19 mouse cellular contexts compared by ENCODE assay signal in the genomic region with DNA sequence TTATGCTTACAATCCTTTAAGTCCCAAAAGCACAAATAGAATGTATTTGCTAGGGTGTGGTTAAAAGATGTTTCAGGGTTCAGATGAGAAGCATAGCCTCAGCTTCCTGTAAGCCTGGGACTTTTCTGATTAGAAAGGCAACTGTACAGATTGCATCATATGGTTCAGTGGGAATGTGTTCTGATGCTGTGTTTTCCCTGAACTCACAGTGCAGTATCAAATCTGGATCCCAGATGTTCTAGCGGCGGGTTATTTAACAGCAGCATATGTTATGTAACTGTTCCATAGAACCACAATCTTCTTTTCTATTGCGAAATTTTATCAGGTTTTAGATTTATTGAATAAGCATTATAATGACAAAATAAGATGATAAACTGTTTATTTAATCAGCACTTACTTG. TPM values are rescaled to one million over a fixed set of nuclear protein-coding genes. Genes with fewer than 3 reads are reported as not detected.
DNase-seq lines count a peak whose midpoint lies in the region; ATAC-seq and TF ChIP-seq lines count a peak whose summit lies in the region.
"Had no signal": no experiment of that assay in that cellular context is flagged by ENCODE, and none has a peak within 500 bp of the region (broad histone marks: within the 10 kb centered on the region; RNA-seq: fewer than 3 reads in every experiment).

No protein-coding gene starts in this region.

- WGBS in heart, embryonic 12.5 days, result 72% methylated on average over 3 of the region's 3 CpGs
- WGBS in liver, postnatal 0 days (ENCODE audit: insufficient replicate concordance), result 56% methylated on average over 3 of the region's 3 CpGs
- WGBS in liver, embryonic 11.5 days, result 89% methylated on average over 3 of the region's 3 CpGs
- WGBS in embryonic facial prominence, embryonic 14.5 days, result 34% methylated on average over 3 of the region's 3 CpGs
- WGBS in forebrain, embryonic 12.5 days, result 87% methylated on average over 3 of the region's 3 CpGs

- TF ChIP-seq CTCF in liver, postnatal 0 days (IDR thresholded peaks at IDR 0.05; ENCODE audit: low read depth), result no peak

- peaks cover 15% of the 10 kb centered on the region for H3K4me1 ChIP-seq in heart, embryonic 12.5 days (replicated peaks)
- peaks cover 25% of the 10 kb centered on the region for H3K4me1 ChIP-seq in liver, postnatal 0 days (ENCODE audit: insufficient read depth)
- peaks cover 8% of the 10 kb centered on the region; the same call in 1 of the 2 replicates for H3K4me1 ChIP-seq in liver, embryonic 11.5 days (replicated peaks; ENCODE audit: control insufficient read depth, insufficient read depth, low read length)
- peaks cover 30% of the 10 kb centered on the region for H3K4me1 ChIP-seq in embryonic facial prominence, embryonic 14.5 days (ENCODE audit: control insufficient read depth, insufficient read depth, low read length)
- H3K4me1 ChIP-seq in forebrain, embryonic 12.5 days, result peaks cover 16% of the 10 kb centered on the region

- no peaks in the 10 kb centered on the region for H3K9me3 ChIP-seq in heart, embryonic 12.5 days (replicated peaks)
- H3K9me3 ChIP-seq in liver, postnatal 0 days (ENCODE audit: low read length), result no peaks in the 10 kb centered on the region
- no peaks in the 10 kb centered on the region for H3K9me3 ChIP-seq in liver, embryonic 11.5 days (ENCODE audit: control insufficient read depth, low read length)
- H3K9me3 ChIP-seq in embryonic facial prominence, embryonic 14.5 days (ENCODE audit: control insufficient read depth, low read length), result no peaks in the 10 kb centered on the region
- H3K9me3 ChIP-seq in forebrain, embryonic 12.5 days, result no peaks in the 10 kb centered on the region

- H3K27me3 ChIP-seq in heart, embryonic 12.5 days (replicated peaks), result no peaks in the 10 kb centered on the region
- no peaks in the 10 kb centered on the region for H3K27me3 ChIP-seq in liver, postnatal 0 days (ENCODE audit: insufficient read depth, low read length)
- H3K27me3 ChIP-seq in liver, embryonic 11.5 days (replicated peaks; ENCODE audit: control insufficient read depth, insufficient read depth, low read length), result no peaks in the 10 kb centered on the region
- H3K27me3 ChIP-seq in embryonic facial prominence, embryonic 14.5 days (replicated peaks; ENCODE audit: control insufficient read depth, insufficient read depth, low read length), result no peaks in the 10 kb centered on the region
- H3K27me3 ChIP-seq in forebrain, embryonic 12.5 days, result peaks cover 20% of the 10 kb centered on the region

- DNase-seq in heart, adult 11 months, result peak; percentile 92
- DNase-seq in liver, postnatal 0 days, result no peak
- DNase-seq in liver, embryonic 11.5 days (ENCODE audit: low spot score), result no peak
- peak; percentile 82 for DNase-seq in embryonic facial prominence, embryonic 14.5 days (ENCODE audit: low spot score)
- DNase-seq: adrenal gland, postnatal 10 days; cerebellum, adult 11 months; cerebellum, postnatal 10 days; kidney, adult 11 months; liver; lung, adult 18-20 months; lung, postnatal 36 days; thymus, adult 2 months had no signal

- H3K36me3 ChIP-seq in heart, embryonic 12.5 days, result no peaks in the 10 kb centered on the region
- no peaks in the 10 kb centered on the region for H3K36me3 ChIP-seq in liver, postnatal 0 days (replicated peaks; ENCODE audit: insufficient read depth, low read length)
- no peaks in the 10 kb centered on the region for H3K36me3 ChIP-seq in liver, embryonic 11.5 days (ENCODE audit: control insufficient read depth, insufficient read depth, low read length)
- H3K36me3 ChIP-seq in embryonic facial prominence, embryonic 14.5 days (ENCODE audit: control insufficient read depth, insufficient read depth, low read length), result no peaks in the 10 kb centered on the region
- no peaks in the 10 kb centered on the region for H3K36me3 ChIP-seq in forebrain, embryonic 12.5 days (replicated peaks)

- H3K27ac ChIP-seq in heart, embryonic 12.5 days (ENCODE audit: poor library complexity, severe bottlenecking), result no peak overlapping the region
- H3K27ac ChIP-seq in liver, postnatal 0 days (ENCODE audit: low read depth), result peak overlapping the region; percentile 64
- no peak overlapping the region for H3K27ac ChIP-seq in liver, embryonic 11.5 days (ENCODE audit: low read depth, low read length)
- 0 out of 2 replicates have a peak overlapping the region, but pooled peaks have one; percentile 39 for H3K27ac ChIP-seq in embryonic facial prominence, embryonic 14.5 days (replicated peaks; ENCODE audit: low read depth, low read length)
- H3K27ac ChIP-seq in forebrain, embryonic 12.5 days, result no peak overlapping the region
- H3K27ac ChIP-seq: hindbrain, embryonic 14.5 days had no signal

- H3K4me3 ChIP-seq in heart, embryonic 12.5 days, result no peak overlapping the region
- H3K4me3 ChIP-seq in liver, postnatal 0 days (ENCODE audit: low read depth, low read length), result no peak overlapping the region
- H3K4me3 ChIP-seq in liver, embryonic 11.5 days (ENCODE audit: low read depth, low read length), result no peak overlapping the region
- no peak overlapping the region for H3K4me3 ChIP-seq in embryonic facial prominence, embryonic 14.5 days (ENCODE audit: low read depth, low read length)
- H3K4me3 ChIP-seq in forebrain, embryonic 12.5 days (replicated peaks), result no peak overlapping the region

- TF ChIP-seq EP300 in liver, postnatal 0 days (IDR thresholded peaks at IDR 0.05; ENCODE audit: low read depth), result no peak

- no peak overlapping the region for H3K4me2 ChIP-seq in heart, embryonic 12.5 days
- H3K4me2 ChIP-seq in liver, postnatal 0 days (ENCODE audit: low read depth, low read length), result no peak overlapping the region
- H3K4me2 ChIP-seq in liver, embryonic 11.5 days, result no peak overlapping the region
- no peak overlapping the region for H3K4me2 ChIP-seq in embryonic facial prominence, embryonic 14.5 days (ENCODE audit: low read depth, low read length)
- H3K4me2 ChIP-seq in forebrain, embryonic 12.5 days, result no peak overlapping the region
- H3K4me2 ChIP-seq: hindbrain, embryonic 14.5 days had no signal

- no peak overlapping the region for H3K9ac ChIP-seq in heart, embryonic 12.5 days
- no peak overlapping the region for H3K9ac ChIP-seq in liver, postnatal 0 days (replicated peaks)
- H3K9ac ChIP-seq in liver, embryonic 11.5 days (ENCODE audit: low read depth, low read length), result no peak overlapping the region
- no peak overlapping the region for H3K9ac ChIP-seq in embryonic facial prominence, embryonic 14.5 days (ENCODE audit: low read depth, low read length)
- H3K9ac ChIP-seq in forebrain, embryonic 12.5 days, result no peak overlapping the region
- H3K9ac ChIP-seq: hindbrain, embryonic 14.5 days had no signal

- ATAC-seq in heart, embryonic 12.5 days (ENCODE audit: insufficient number of reproducible peaks, low FRiP score), result no peak
- ATAC-seq in liver, postnatal 0 days, result no peak
- no peak for ATAC-seq in liver, embryonic 11.5 days (replicated peaks; ENCODE audit: low FRiP score)
- no peak for ATAC-seq in embryonic facial prominence, embryonic 14.5 days (ENCODE audit: low read depth)
- no peak for ATAC-seq in activated CD4-positive, CD25-positive, alpha-beta regulatory T cell, adult 4 months
- no peak for ATAC-seq in forebrain, embryonic 12.5 days (ENCODE audit: low FRiP score)
- ATAC-seq: forebrain, embryonic 16.5 days; midbrain, embryonic 16.5 days had no signal

RNA-seq across cellular contexts. Expression of a gene that starts 3.1 kb away (rescaled TPM):
- polyA plus RNA-seq in heart, embryonic 12.5 days (2016; fragmentation: Nextera tagmentation; extraction: Ambion mirVana), result 7.6 and 8.1 TPM in 2 replicates
- 4.9 and 5.1 TPM in 2 replicates for polyA plus RNA-seq in liver, postnatal 0 days (2015; fragmentation: Nextera tagmentation; extraction: Ambion mirVana)
- 3.5 and 4.9 TPM in 2 replicates for polyA plus RNA-seq in liver, embryonic 11.5 days (2014; fragmentation: Nextera tagmentation; extraction: Ambion mirVana)
- polyA plus RNA-seq in embryonic facial prominence, embryonic 14.5 days (2014; fragmentation: Nextera tagmentation; extraction: Ambion mirVana), result 7.7 and 8.6 TPM in 2 replicates
- under 1 TPM; 0.11 to 0.25 TPM for polyA plus RNA-seq in activated CD4-positive, CD25-positive, alpha-beta regulatory T cell, adult 4 months (2017; shearing (Covaris generic))
- 4.1 TPM in 2 replicates for polyA plus RNA-seq in forebrain, embryonic 12.5 days (2016; fragmentation: Nextera tagmentation; extraction: Ambion mirVana)

RNA-seq across cellular contexts. Expression of a gene that starts 45.5 kb away (rescaled TPM):
- polyA plus RNA-seq in heart, embryonic 12.5 days (2016; fragmentation: Nextera tagmentation; extraction: Ambion mirVana), result not detected in 2 replicates
- 0.21 and 0.26 TPM in 2 replicates for polyA plus RNA-seq in liver, postnatal 0 days (2015; fragmentation: Nextera tagmentation; extraction: Ambion mirVana)
- not detected in 2 replicates for polyA plus RNA-seq in liver, embryonic 11.5 days (2014; fragmentation: Nextera tagmentation; extraction: Ambion mirVana)
- polyA plus RNA-seq in embryonic facial prominence, embryonic 14.5 days (2014; fragmentation: Nextera tagmentation; extraction: Ambion mirVana), result 4.8 TPM in 1 of 2 replicates, not detected in the other
- polyA plus RNA-seq in activated CD4-positive, CD25-positive, alpha-beta regulatory T cell, adult 4 months (2017; shearing (Covaris generic)), result not detected
- polyA plus RNA-seq in forebrain, embryonic 12.5 days (2016; fragmentation: Nextera tagmentation; extraction: Ambion mirVana), result not detected in 2 replicates
- polyA plus RNA-seq: forebrain, embryonic 16.5 days; hindbrain, embryonic 14.5 days; stomach, embryonic 16.5 days had no signal

Comparison
In these comparisons a context has a peak if more than half of its experiments do, and no peak if none do; other contexts are left out.
1. H3K27ac ChIP-seq: peak in liver, postnatal 0 days (single experiment) and embryonic facial prominence, embryonic 14.5 days (single experiment); none in heart, embryonic 12.5 days (single experiment), liver, embryonic 11.5 days (single experiment) and forebrain, embryonic 12.5 days (single experiment).
2. DNase-seq: peak in heart, adult 11 months (single experiment) and embryonic facial prominence, embryonic 14.5 days (single experiment); none in liver, postnatal 0 days (single experiment) and liver, embryonic 11.5 days (single experiment).